Mouse (Mus musculus) liver, embryonic 11.5 days (tissue): ENCODE results near the gene Wdr61. TPM values are rescaled to one million over a fixed set of nuclear protein-coding genes. Genes with fewer than 3 reads are reported as not detected.

Experiments used
- ATAC-seq: fragments of 200-750 bp; cut with Nextera tagmentation; replicated peaks from 2 replicates; pipeline ENCODE4 v1.8.0; 2017; ENCODE audit warnings: moderate number of reproducible peaks, mild to moderate bottlenecking, moderate TSS enrichment, moderate library complexity; ENCODE audit not compliant: low FRiP score
- DNase-seq: peaks from one replicate; pipeline ENCODE4 v3.0.0-alpha.2; 2017; ENCODE audit warnings: low spot score
- H3K27ac ChIP-seq: fragments of 300-500 bp; sonication (generic); 2 replicates; pipeline ENCODE4 v1.5.1; 2014; ENCODE audit warnings: mild to moderate bottlenecking, low read depth, low read length, control low read depth
- H3K27me3 ChIP-seq: fragments of 300-500 bp; sonication (generic); replicated peaks from 2 replicates; pipeline ENCODE4 v1.6.1; 2014; ENCODE audit warnings: low read length, mixed read lengths; ENCODE audit not compliant: control insufficient read depth, insufficient read depth
- H3K36me3 ChIP-seq: fragments of 300-500 bp; sonication (generic); 2 replicates; pipeline ENCODE4 v1.6.1; 2014; ENCODE audit warnings: mild to moderate bottlenecking, low read length, moderate library complexity, mixed read lengths; ENCODE audit not compliant: control insufficient read depth, insufficient read depth
- H3K4me1 ChIP-seq: fragments of 300-500 bp; sonication (generic); replicated peaks from 2 replicates; pipeline ENCODE4 v1.6.1; 2014; ENCODE audit warnings: low read length, mixed read lengths; ENCODE audit not compliant: control insufficient read depth, insufficient read depth
- H3K4me2 ChIP-seq: fragments of 300-500 bp; sonication (generic); 2 replicates; pipeline ENCODE4 v1.6.1; 2014; ENCODE audit warnings: mild to moderate bottlenecking, control low read depth, moderate library complexity
- H3K4me3 ChIP-seq: fragments of 300-500 bp; sonication (generic); 2 replicates; pipeline ENCODE4 v1.5.1; 2014; ENCODE audit warnings: low read depth, low read length, control low read depth
- H3K9ac ChIP-seq: fragments of 300-500 bp; sonication (generic); 2 replicates; pipeline ENCODE4 v1.6.1; 2014; ENCODE audit warnings: low read depth, low read length, control low read depth
- H3K9me3 ChIP-seq: fragments of 300-500 bp; sonication (generic); 2 replicates; pipeline ENCODE4 v1.6.1; 2016; ENCODE audit warnings: low read length, inconsistent platforms, mixed read lengths; ENCODE audit not compliant: control insufficient read depth
- WGBS: fragments of 180-500 bp; shearing (Covaris S2); extraction: QIAGEN DNeasy Blood & Tissue Kit; methylation state at CpG from one replicate; pipeline ENCODE4 v1.1.7; 2014; 5-methylcytosine and 5-hydroxymethylcytosine counted together
- polyA plus RNA-seq: library from polyadenylated mRNA; unstranded; fragments of >200 nt; fragmentation: Nextera tagmentation; extraction: Ambion mirVana; gene quantifications from 2 replicates; pipeline ENCODE4 v1.2.1, GENCODE M21; 2014

Wdr61 gene
- polyA plus RNA-seq, 1 experiment from 2014 or later, result 198 TPM

GRCm38 (mm10) chr9:54738376-54738775 is 4.1 kb upstream of the Wdr61 start:
- no peaks in the 10 kb centered on the region for H3K9me3 ChIP-seq
- no peak for DNase-seq
- no peak overlapping the region for H3K4me3 ChIP-seq
- H3K4me1 ChIP-seq, result no peaks in the 10 kb centered on the region; the same call in 1 of the 2 replicates
- H3K4me2 ChIP-seq, result no peak overlapping the region
- no peaks in the 10 kb centered on the region for H3K36me3 ChIP-seq
- H3K9ac ChIP-seq, result no peak overlapping the region; the same call in 1 of the 2 replicates
- ATAC-seq, result no peak
- WGBS, result 37% methylated on average over 3 of the region's 3 CpGs
- no peaks in the 10 kb centered on the region for H3K27me3 ChIP-seq
- H3K27ac ChIP-seq, result no peak overlapping the region

GRCm38 (mm10) chr9:54736284-54736701 is 2.0 kb upstream of the Wdr61 start:
- Histone ChIP-seq H3K27me3 (no peaks in the 10 kb centered on the region), H3K27ac (no peak overlapping the region), H3K4me1 (peaks cover 7% of the 10 kb centered on the region), H3K9me3 (no peaks in the 10 kb centered on the region), H3K9ac (no peak overlapping the region), H3K4me2 (peak overlapping the region; percentile 7; the same call in 1 of the 2 replicates), H3K36me3 (no peaks in the 10 kb centered on the region), H3K4me3 (no peak overlapping the region)
- ATAC-seq, result 0 out of 2 replicates have a peak, but pooled peaks have one; percentile 24
- peak; percentile 55 for DNase-seq
- WGBS, result 16% methylated on average over 9 of the region's 9 CpGs

- no peaks in the 10 kb centered on the region for H3K9me3 ChIP-seq
- H3K27me3 ChIP-seq, result no peaks in the 10 kb centered on the region
- peaks cover 7% of the 10 kb centered on the region for H3K4me1 ChIP-seq
- DNase-seq, result no peak
- WGBS, result 22% methylated on average over 10 of the region's 11 CpGs
- peak overlapping the region; percentile 81 for H3K4me3 ChIP-seq
- H3K9ac ChIP-seq, result peak overlapping the region; percentile 79
- peak overlapping the region; percentile 80 for H3K4me2 ChIP-seq
- H3K27ac ChIP-seq, result no peak overlapping the region
- ATAC-seq, result no peak
- H3K36me3 ChIP-seq, result no peaks in the 10 kb centered on the region
These were observed 427 bp upstream of the Wdr61 start for GRCm38 (mm10) chr9:54734639-54735252.

GRCm38 (mm10) chr9:54732122-54732521 is 2.2 kb downstream of the Wdr61 start:
- no peak for ATAC-seq

GRCm38 (mm10) chr9:54726315-54726714 is 8.0 kb downstream of the Wdr61 start:
- Histone ChIP-seq H3K4me2 (no peak overlapping the region), H3K9ac (no peak overlapping the region)

More at GRCm38 (mm10) chr9:54732122-54732521, 2.2 kb downstream of the Wdr61 start:
- Histone ChIP-seq H3K27me3 (no peaks in the 10 kb centered on the region), H3K36me3 (peaks cover 21% of the 10 kb centered on the region; the same call in 1 of the 2 replicates), H3K4me1 (peaks cover 7% of the 10 kb centered on the region), H3K9me3 (no peaks in the 10 kb centered on the region), H3K4me2 (peak overlapping the region; percentile 80; the same call in 1 of the 2 replicates), H3K9ac (no peak overlapping the region), H3K27ac (no peak overlapping the region), H3K4me3 (no peak overlapping the region)
- no peak for DNase-seq
- 89% methylated on average over 2 of the region's 2 CpGs for WGBS

GRCm38 (mm10) chr9:54722596-54722995 is 11.7 kb downstream of the Wdr61 start:
- Histone ChIP-seq H3K9me3 (no peaks in the 10 kb centered on the region), H3K4me2 (no peak overlapping the region), H3K4me3 (no peak overlapping the region), H3K27ac (no peak overlapping the region), H3K4me1 (no peaks in the 10 kb centered on the region), H3K27me3 (no peaks in the 10 kb centered on the region), H3K9ac (no peak overlapping the region), H3K36me3 (peaks cover 50% of the 10 kb centered on the region)
- no peak for ATAC-seq
- DNase-seq, result no peak
- 95% methylated on average over 4 of the region's 4 CpGs for WGBS

More at GRCm38 (mm10) chr9:54726315-54726714, 8.0 kb downstream of the Wdr61 start:
- peaks cover 60% of the 10 kb centered on the region for H3K36me3 ChIP-seq
- WGBS, result 86% methylated on average over 5 of the region's 5 CpGs
- no peaks in the 10 kb centered on the region for H3K9me3 ChIP-seq
- DNase-seq, result no peak
- no peaks in the 10 kb centered on the region for H3K4me1 ChIP-seq
- no peaks in the 10 kb centered on the region for H3K27me3 ChIP-seq
- H3K27ac ChIP-seq, result no peak overlapping the region
- no peak for ATAC-seq
- no peak overlapping the region for H3K4me3 ChIP-seq

GRCm38 (mm10) chr9:54722156-54722555 is 12.2 kb downstream of the Wdr61 start:
- 87% methylated on average over 7 of the region's 7 CpGs for WGBS
- H3K9me3 ChIP-seq, result no peaks in the 10 kb centered on the region
- H3K4me1 ChIP-seq, result no peaks in the 10 kb centered on the region
- no peak for DNase-seq
- no peak overlapping the region for H3K27ac ChIP-seq
- no peak overlapping the region for H3K4me2 ChIP-seq
- H3K9ac ChIP-seq, result no peak overlapping the region
- H3K27me3 ChIP-seq, result no peaks in the 10 kb centered on the region
- no peak overlapping the region for H3K4me3 ChIP-seq
- no peak for ATAC-seq
- peaks cover 47% of the 10 kb centered on the region for H3K36me3 ChIP-seq

- no peak for DNase-seq
- Histone ChIP-seq H3K4me3 (no peak overlapping the region), H3K4me1 (no peaks in the 10 kb centered on the region), H3K27ac (no peak overlapping the region), H3K9me3 (no peaks in the 10 kb centered on the region), H3K9ac (no peak overlapping the region), H3K27me3 (no peaks in the 10 kb centered on the region), H3K36me3 (peaks cover 31% of the 10 kb centered on the region), H3K4me2 (no peak overlapping the region)
- ATAC-seq, result no peak
- 75% methylated on average over 3 of the region's 3 CpGs for WGBS
These were observed 16.8 kb downstream of the Wdr61 start for GRCm38 (mm10) chr9:54717527-54717926.

GRCm38 (mm10) chr9:54715776-54716175 is 18.5 kb downstream of the Wdr61 start:
- no peak overlapping the region for H3K27ac ChIP-seq
- H3K9ac ChIP-seq, result no peak overlapping the region
- ATAC-seq, result no peak
- H3K4me3 ChIP-seq, result no peak overlapping the region
- 86% methylated on average over 3 of the region's 3 CpGs for WGBS
- H3K9me3 ChIP-seq, result no peaks in the 10 kb centered on the region
- H3K4me2 ChIP-seq, result no peak overlapping the region
- H3K4me1 ChIP-seq, result no peaks in the 10 kb centered on the region
- no peaks in the 10 kb centered on the region for H3K27me3 ChIP-seq
- no peak for DNase-seq
- H3K36me3 ChIP-seq, result peaks cover 29% of the 10 kb centered on the region
